Mouse (Mus musculus) B cell, adult 2 months (primary cell): ENCODE results near the gene Cercam.
A peak's percentile ranks its signal among the peaks of the same experiment; 100 is the strongest.
"Not testable (repeated sequence)": the region's sequence is repeated elsewhere in the genome, so short reads cannot be mapped to it uniquely, and the experiment has no call there.

Experiments
- DNase-seq, 2 experiments: peaks; one replicate each; pipeline ENCODE4 v3.0.0; 2022

Gene Cercam

DNA sequence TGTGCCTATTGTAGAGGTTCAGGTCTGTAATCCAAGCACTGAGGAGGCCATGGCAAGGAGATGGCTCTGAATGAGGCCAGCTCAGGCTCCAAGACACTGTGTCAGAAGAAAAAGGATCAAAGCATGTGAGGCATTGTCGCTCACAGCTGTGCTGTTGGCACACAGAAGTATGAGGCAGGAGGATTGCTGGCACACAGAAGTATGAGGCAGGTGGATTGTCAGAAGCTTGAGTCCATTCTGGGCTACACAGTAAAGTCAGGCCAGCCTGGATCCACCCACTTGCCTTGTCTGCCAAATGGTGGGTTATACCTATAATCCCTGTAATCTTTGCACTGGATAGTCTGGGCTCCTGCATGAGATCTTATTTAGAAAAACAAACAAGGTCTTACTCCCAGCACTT is 29.1 kb downstream of the Cercam start:
- DNase-seq = no peak

DNA sequence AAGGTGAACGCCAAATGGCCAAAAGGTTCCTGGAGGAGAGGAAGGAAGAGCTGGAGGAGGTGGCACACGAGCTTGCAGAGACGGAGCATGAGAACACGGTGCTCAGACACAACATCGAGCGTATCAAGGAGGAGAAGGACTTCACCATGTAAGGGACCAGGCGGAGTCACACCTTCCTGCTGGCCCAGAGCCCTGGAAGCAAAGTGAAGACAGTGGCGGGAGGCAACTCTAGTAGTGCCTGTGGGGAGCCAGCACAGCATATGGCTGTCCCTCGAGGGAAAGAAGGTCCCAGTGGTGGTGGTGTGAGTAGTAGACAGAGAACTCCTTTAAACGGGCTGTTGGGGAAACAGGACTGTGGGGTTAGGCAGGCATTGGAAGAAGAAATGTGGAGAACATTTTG is 33.2 kb downstream of the Cercam start:
- DNase-seq = no peak

DNA sequence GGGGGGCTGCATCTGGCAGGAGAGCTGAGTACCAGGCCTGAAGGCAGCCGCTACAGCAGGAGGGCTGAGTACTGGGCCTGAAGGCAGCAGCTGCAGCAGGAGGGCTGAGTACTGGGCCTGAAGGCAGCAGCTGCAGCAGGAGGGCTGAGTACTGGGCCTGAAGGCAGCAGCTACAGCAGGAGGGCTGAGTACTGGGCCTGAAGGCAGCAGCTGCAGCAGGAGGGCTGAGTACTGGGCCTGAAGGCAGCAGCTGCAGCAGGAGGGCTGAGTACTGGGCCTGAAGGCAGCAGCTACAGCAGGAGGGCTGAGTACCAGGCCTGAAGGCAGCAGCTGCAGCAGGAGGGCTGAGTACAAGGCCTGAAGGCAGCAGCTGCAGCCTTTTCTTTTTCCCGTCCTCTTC is 39.2 kb downstream of the Cercam start:
- not testable (repeated sequence) for DNase-seq

DNA sequence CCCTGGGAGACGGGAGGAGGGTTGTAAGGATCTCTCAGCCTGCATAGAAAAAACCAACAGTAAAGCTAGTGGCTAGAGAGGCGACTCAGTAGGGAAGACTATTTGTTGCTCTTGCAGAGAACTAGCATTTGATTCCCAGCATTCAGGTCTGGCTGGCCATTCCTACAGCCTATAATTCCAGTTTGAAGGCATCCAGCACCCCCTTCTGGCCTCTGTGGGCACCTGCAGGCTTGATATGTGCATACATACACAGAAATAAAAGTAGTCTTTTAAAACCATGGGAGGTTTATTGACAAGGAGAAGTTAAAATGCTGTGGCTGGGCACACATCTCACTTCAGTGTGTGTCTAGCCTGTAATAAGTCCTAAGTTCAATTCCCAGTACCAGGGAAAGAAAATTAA is 41.1 kb downstream of the Cercam start:
- DNase-seq = peak; percentile 17 to 23

DNA sequence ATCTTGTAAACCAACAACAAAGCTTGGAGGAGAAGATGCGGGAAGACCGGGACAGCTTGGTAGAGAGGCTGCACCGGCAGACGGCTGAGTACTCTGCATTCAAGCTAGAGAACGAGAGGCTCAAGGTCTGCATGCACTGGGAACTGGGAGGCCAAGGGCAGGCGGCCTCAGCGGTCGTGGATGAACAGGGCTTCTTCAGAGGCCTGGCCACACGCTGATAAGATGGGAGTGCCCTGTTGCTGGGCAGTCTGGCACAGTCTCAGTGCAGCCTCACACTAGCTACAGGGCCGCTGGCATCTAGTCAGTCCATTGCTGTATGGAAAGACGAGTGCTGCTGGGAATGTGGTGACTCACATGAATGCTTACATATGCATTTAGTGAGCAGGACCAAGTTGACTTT is 48.7 kb downstream of the Cercam start:
- DNase-seq = no peak

DNA sequence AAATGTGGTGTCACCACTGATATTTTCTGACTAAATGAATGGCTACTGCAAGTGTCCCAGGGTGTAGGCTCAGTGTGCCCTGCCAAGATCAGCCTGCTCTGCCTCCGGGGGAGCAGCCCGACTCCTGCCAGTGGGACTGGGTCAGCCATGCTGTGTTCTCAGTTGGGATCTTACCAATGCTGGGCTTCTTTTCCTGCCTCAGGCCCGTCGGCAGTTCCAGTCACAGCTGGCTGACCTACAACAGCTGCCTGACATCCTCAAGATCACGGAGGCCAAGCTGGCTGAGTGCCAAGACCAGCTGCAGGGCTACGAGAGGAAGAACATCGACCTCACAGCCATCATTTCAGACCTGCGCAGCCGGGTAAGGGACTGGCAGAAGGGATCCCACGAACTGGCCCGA is 53.0 kb downstream of the Cercam start:
- peak in 1 of 2 experiments; percentile 19 for DNase-seq

DNA sequence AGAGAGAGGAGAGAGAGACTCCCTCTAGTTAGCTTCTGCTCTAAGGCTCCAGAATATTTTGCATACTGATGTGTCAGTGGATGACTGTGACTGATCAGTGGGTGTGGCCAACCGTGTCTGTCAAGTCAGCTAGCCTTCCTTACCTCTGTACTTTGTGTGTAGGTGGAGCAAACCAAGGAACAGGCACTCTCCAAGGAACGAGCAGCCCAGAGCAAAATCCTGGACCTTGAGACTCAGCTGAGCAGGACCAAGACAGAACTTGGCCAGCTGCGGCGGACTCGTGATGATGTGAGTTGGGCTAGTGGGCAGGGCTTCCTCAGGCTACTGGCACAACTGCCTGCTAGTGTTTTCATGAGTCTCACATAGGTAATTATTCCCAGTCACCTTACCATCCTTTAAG is 57.6 kb downstream of the Cercam start:
- DNase-seq = no peak

DNA sequence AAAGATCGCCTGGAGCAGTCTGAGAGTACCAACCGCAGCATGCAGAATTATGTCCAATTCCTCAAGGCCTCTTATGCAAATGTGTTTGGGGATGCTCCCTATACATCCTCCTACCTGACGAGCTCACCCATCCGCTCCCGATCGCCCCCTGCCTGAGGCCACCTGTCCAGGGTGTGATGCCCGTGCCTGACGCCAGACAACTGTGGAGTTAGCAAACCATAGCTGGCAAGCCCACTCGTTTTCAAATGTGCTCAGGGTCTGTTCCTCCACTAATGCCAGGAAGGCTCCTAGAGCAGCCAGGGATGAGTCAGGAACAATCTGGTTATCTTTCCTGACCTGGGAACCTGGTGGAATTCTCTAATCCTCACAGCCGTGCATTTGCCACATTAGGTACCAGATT is 61.5 kb downstream of the Cercam start:
- DNase-seq = no peak

DNA sequence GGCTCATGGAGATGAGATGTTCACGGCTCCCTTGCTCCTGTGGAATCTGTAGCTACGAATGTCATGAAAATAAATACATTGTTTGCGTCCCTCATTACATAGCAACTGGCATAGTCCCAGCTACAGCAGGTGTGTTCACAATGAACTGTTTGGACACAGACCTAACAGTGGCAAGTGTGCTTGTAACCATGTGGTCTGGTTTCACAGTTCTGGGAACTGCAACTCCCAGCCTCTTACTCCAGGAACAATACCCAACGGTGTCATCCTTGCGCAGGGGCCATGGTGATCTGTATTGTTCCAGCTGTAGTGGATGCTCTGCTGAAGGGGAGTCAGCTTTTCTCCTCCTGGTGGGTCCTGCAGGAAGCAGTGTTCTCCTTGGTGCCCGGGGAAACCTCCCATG is 62.2 kb downstream of the Cercam start:
- no peak for DNase-seq
